Mouse (Mus musculus): ENCODE results near the gene Pla2g4a. TPM values are rescaled to one million over a fixed set of nuclear protein-coding genes. Genes with fewer than 3 reads are reported as not detected.

Gene Pla2g4a
- 11.7 and 12.2 TPM in 2 replicates for polyA plus RNA-seq (2014; fragmentation: Nextera tagmentation; extraction: Ambion mirVana)

- Histone ChIP-seq H3K27ac (ENCODE audit: low read depth) (peak within 1 kb of the TSS; percentile 88), H3K4me3 (ENCODE audit: low read depth, low read length) (peak within 1 kb of the TSS; percentile 42), H3K9ac (peak within 1 kb of the TSS; percentile 58), H3K9me3 (ENCODE audit: low read depth, low read length) (no peaks in the 10 kb centered on the region), H3K36me3 (ENCODE audit: insufficient read depth) (no peaks in the 10 kb centered on the region), H3K4me2 (peak within 1 kb of the TSS; percentile 63), H3K27me3 (ENCODE audit: insufficient read depth, low read length) (no peaks in the 10 kb centered on the region), H3K4me1 (ENCODE audit: insufficient read depth) (no peaks in the 10 kb centered on the region)
- no peak for TF ChIP-seq CTCF (IDR thresholded peaks at IDR 0.05; ENCODE audit: low read depth)
- 7% methylated on average over 15 of the region's 15 CpGs for WGBS
- peak; percentile 78 for DNase-seq
- ATAC-seq (ENCODE audit: insufficient read depth), result peak; percentile 92
Measured at GRCm38 (mm10) chr1:149960734-149961424, at the start of gene Pla2g4a. Gene Pla2g4a (minus strand): TSS chr1:149961290.

- WGBS, result 70% methylated on average over 4 of the region's 4 CpGs
Measured at GRCm38 (mm10) chr1:150010629-150010979, 49.5 kb upstream of the Pla2g4a start.

GRCm38 (mm10) chr1:150009968-150010628 is 49.0 kb upstream of the Pla2g4a start:
- H3K4me1 ChIP-seq (ENCODE audit: insufficient read depth), result no peaks in the 10 kb centered on the region
- WGBS, result 83% methylated on average over 18 of the region's 18 CpGs
- H3K36me3 ChIP-seq (ENCODE audit: insufficient read depth), result no peaks in the 10 kb centered on the region
- no peak overlapping the region for H3K27ac ChIP-seq (ENCODE audit: low read depth)
- no peak for DNase-seq
- no peak for ATAC-seq (ENCODE audit: insufficient read depth)
- no peak overlapping the region for H3K4me2 ChIP-seq
- no peaks in the 10 kb centered on the region for H3K9me3 ChIP-seq (ENCODE audit: low read depth, low read length)
- no peak overlapping the region for H3K9ac ChIP-seq
- TF ChIP-seq CTCF (IDR thresholded peaks at IDR 0.05; ENCODE audit: low read depth), result no peak
- no peak overlapping the region for H3K4me3 ChIP-seq (ENCODE audit: low read depth, low read length)
- H3K27me3 ChIP-seq (ENCODE audit: insufficient read depth, low read length), result no peaks in the 10 kb centered on the region

More at GRCm38 (mm10) chr1:150010629-150010979, 49.5 kb upstream of the Pla2g4a start:
- H3K9me3 ChIP-seq (ENCODE audit: low read depth, low read length), result no peaks in the 10 kb centered on the region
- no peaks in the 10 kb centered on the region for H3K27me3 ChIP-seq (ENCODE audit: insufficient read depth, low read length)
- DNase-seq (no peak), ATAC-seq (ENCODE audit: insufficient read depth) (no peak)
- no peak overlapping the region for H3K9ac ChIP-seq
- H3K27ac ChIP-seq (ENCODE audit: low read depth), result no peak overlapping the region
- TF ChIP-seq CTCF (IDR thresholded peaks at IDR 0.05; ENCODE audit: low read depth), result no peak
- H3K4me2 ChIP-seq, result no peak overlapping the region
- H3K4me1 ChIP-seq (ENCODE audit: insufficient read depth), result no peaks in the 10 kb centered on the region
- H3K36me3 ChIP-seq (ENCODE audit: insufficient read depth), result no peaks in the 10 kb centered on the region
- no peak overlapping the region for H3K4me3 ChIP-seq (ENCODE audit: low read depth, low read length)

GRCm38 (mm10) chr1:150009134-150009533 is 48.0 kb upstream of the Pla2g4a start:
- peak; percentile 5 for DNase-seq
- Histone ChIP-seq H3K36me3 (ENCODE audit: insufficient read depth) (no peaks in the 10 kb centered on the region), H3K4me2 (no peak overlapping the region), H3K9me3 (ENCODE audit: low read depth, low read length) (no peaks in the 10 kb centered on the region), H3K4me3 (ENCODE audit: low read depth, low read length) (no peak overlapping the region), H3K4me1 (ENCODE audit: insufficient read depth) (no peaks in the 10 kb centered on the region), H3K27ac (ENCODE audit: low read depth) (no peak overlapping the region), H3K9ac (no peak overlapping the region), H3K27me3 (ENCODE audit: insufficient read depth, low read length) (no peaks in the 10 kb centered on the region)
- peak; percentile 73; the same call in 1 of the 2 replicates for ATAC-seq (ENCODE audit: insufficient read depth)
- 79% methylated on average over 9 of the region's 9 CpGs for WGBS
- no peak for TF ChIP-seq CTCF (IDR thresholded peaks at IDR 0.05; ENCODE audit: low read depth)

- no peak overlapping the region for H3K4me2 ChIP-seq
- H3K4me1 ChIP-seq (ENCODE audit: insufficient read depth), result no peaks in the 10 kb centered on the region
- ATAC-seq (ENCODE audit: insufficient read depth) (no peak), DNase-seq (no peak)
- H3K9me3 ChIP-seq (ENCODE audit: low read depth, low read length), result no peaks in the 10 kb centered on the region
- H3K27ac ChIP-seq (ENCODE audit: low read depth), result no peak overlapping the region
- H3K9ac ChIP-seq, result no peak overlapping the region
- WGBS, result 58% methylated on average over 1 of the region's 1 CpGs
- H3K4me3 ChIP-seq (ENCODE audit: low read depth, low read length), result no peak overlapping the region
- no peaks in the 10 kb centered on the region for H3K36me3 ChIP-seq (ENCODE audit: insufficient read depth)
- no peak for TF ChIP-seq CTCF (IDR thresholded peaks at IDR 0.05; ENCODE audit: low read depth)
- no peaks in the 10 kb centered on the region for H3K27me3 ChIP-seq (ENCODE audit: insufficient read depth, low read length)
Measured at GRCm38 (mm10) chr1:149975626-149976025, 14.5 kb upstream of the Pla2g4a start.

GRCm38 (mm10) chr1:149965826-149966225 is 4.7 kb upstream of the Pla2g4a start:
- DNase-seq, result no peak
- H3K36me3 ChIP-seq (ENCODE audit: insufficient read depth), result no peaks in the 10 kb centered on the region
- ATAC-seq (ENCODE audit: insufficient read depth), result no peak
- no peak for TF ChIP-seq CTCF (IDR thresholded peaks at IDR 0.05; ENCODE audit: low read depth)
- 46% methylated on average over 1 of the region's 1 CpGs for WGBS
- no peak overlapping the region for H3K9ac ChIP-seq
- no peak overlapping the region for H3K4me3 ChIP-seq (ENCODE audit: low read depth, low read length)
- no peaks in the 10 kb centered on the region for H3K27me3 ChIP-seq (ENCODE audit: insufficient read depth, low read length)
- no peaks in the 10 kb centered on the region for H3K9me3 ChIP-seq (ENCODE audit: low read depth, low read length)
- H3K27ac ChIP-seq (ENCODE audit: low read depth), result no peak overlapping the region
- no peaks in the 10 kb centered on the region for H3K4me1 ChIP-seq (ENCODE audit: insufficient read depth)
- H3K4me2 ChIP-seq, result no peak overlapping the region

Data from lung, embryonic 14.5 days (tissue).